Mouse (Mus musculus) hindbrain, postnatal 0 days (tissue): Measurements from ENCODE around the gene Gm10320. TPM values are rescaled to one million over a fixed set of nuclear protein-coding genes. Genes with fewer than 3 reads are reported as not detected.

ENCODE experiments used
- ATAC-seq: fragments of 200-750 bp; cut with Nextera tagmentation; 2 replicates; pipeline ENCODE4 v1.8.0; 2017; ENCODE audit warnings: mild to moderate bottlenecking, moderate TSS enrichment, moderate library complexity
- DNase-seq: peaks from one replicate; pipeline ENCODE4 v3.0.0-alpha.2; 2015; ENCODE audit warnings: low spot score
- H3K27ac ChIP-seq: fragments of 300-500 bp; sonication (generic); 2 replicates; pipeline ENCODE4 v1.5.1; 2014; ENCODE audit warnings: mild to moderate bottlenecking
- H3K27me3 ChIP-seq: fragments of 300-500 bp; sonication (generic); 2 replicates; pipeline ENCODE4 v1.6.1; 2014; ENCODE audit warnings: low read length, mixed read lengths; ENCODE audit not compliant: insufficient read depth
- H3K36me3 ChIP-seq: fragments of 300-500 bp; sonication (generic); 2 replicates; pipeline ENCODE4 v1.6.1; 2014; ENCODE audit warnings: low read length, mixed read lengths; ENCODE audit not compliant: insufficient read depth
- H3K4me1 ChIP-seq: fragments of 300-500 bp; sonication (generic); 2 replicates; pipeline ENCODE4 v1.6.1; 2014; ENCODE audit warnings: antibody characterized with exemption, low read length, mixed read lengths; ENCODE audit not compliant: insufficient read depth
- H3K4me2 ChIP-seq: fragments of 300-500 bp; sonication (generic); 2 replicates; pipeline ENCODE4 v1.6.1; 2014; ENCODE audit warnings: low read depth, mild to moderate bottlenecking, low read length, moderate library complexity, mixed read lengths
- H3K4me3 ChIP-seq: fragments of 300-500 bp; sonication (generic); 2 replicates; pipeline ENCODE4 v1.5.1; 2014; ENCODE audit warnings: low read length
- H3K9ac ChIP-seq: fragments of 300-500 bp; sonication (generic); replicated peaks from 2 replicates; pipeline ENCODE4 v1.6.1; 2014; ENCODE audit warnings: mild to moderate bottlenecking, low read length, moderate library complexity, mixed read lengths
- H3K9me3 ChIP-seq: fragments of 300-500 bp; sonication (generic); 2 replicates; pipeline ENCODE4 v1.6.1; 2016; ENCODE audit warnings: low read length, mixed read lengths
- CTCF ChIP-seq: IDR thresholded peaks from 2 replicates; pipeline ENCODE4 v1.5.1; 2016; ENCODE audit warnings: antibody characterized with exemption, control low read depth, low read depth
- WGBS: fragments of 180-500 bp; shearing (Covaris S2); extraction: QIAGEN DNeasy Blood & Tissue Kit; methylation state at CpG from one replicate; pipeline ENCODE4 v1.1.7; 2014; 5-methylcytosine and 5-hydroxymethylcytosine counted together
- polyA plus RNA-seq: library from polyadenylated mRNA; unstranded; fragments of >200 nt; fragmentation: Nextera tagmentation; extraction: Ambion mirVana; gene quantifications from 2 replicates; pipeline ENCODE4 v1.2.1, GENCODE M21; 2015
- total RNA-seq: library from RNA; depleted of rRNA; stranded (reverse); fragments of >200 nt; gene quantifications from 2 replicates; pipeline ENCODE4 v1.2.3, GENCODE M21; 2014

The Gm10320 gene
- total and polyA plus RNA-seq, 2 experiments from 2014 or later, result 0.52 to 0.74 TPM

- no peaks in the 10 kb centered on the region for H3K27me3 ChIP-seq
- H3K4me2 ChIP-seq, result no peak overlapping the region
- no peaks in the 10 kb centered on the region for H3K4me1 ChIP-seq
- WGBS, result 95% methylated on average over 6 of the region's 6 CpGs
- no peak for DNase-seq
- no peak for TF ChIP-seq CTCF
- H3K9me3 ChIP-seq, result no peaks in the 10 kb centered on the region
- no peak overlapping the region for H3K4me3 ChIP-seq
- H3K27ac ChIP-seq, result no peak overlapping the region
- no peak overlapping the region for H3K9ac ChIP-seq
- H3K36me3 ChIP-seq, result no peaks in the 10 kb centered on the region
- ATAC-seq, result no peak
These were observed 5.1 kb downstream of the Gm10320 start for GRCm38 (mm10) chr13:98486726-98487125.

- Histone ChIP-seq H3K4me2 (no peak overlapping the region), H3K36me3 (no peaks in the 10 kb centered on the region), H3K9me3 (no peaks in the 10 kb centered on the region), H3K9ac (no peak overlapping the region), H3K27ac (no peak overlapping the region), H3K4me3 (no peak overlapping the region), H3K4me1 (no peaks in the 10 kb centered on the region), H3K27me3 (no peaks in the 10 kb centered on the region)
- DNase-seq, result no peak
- TF ChIP-seq CTCF, result no peak
- WGBS, result 64% methylated on average over 3 of the region's 3 CpGs
- no peak for ATAC-seq
These were observed 5.6 kb downstream of the Gm10320 start for GRCm38 (mm10) chr13:98486161-98486560.

GRCm38 (mm10) chr13:98485440-98485839 is 6.4 kb downstream of the Gm10320 start:
- DNase-seq (no peak), ATAC-seq (no peak)
- Histone ChIP-seq H3K9me3 (no peaks in the 10 kb centered on the region), H3K4me3 (no peak overlapping the region), H3K27me3 (no peaks in the 10 kb centered on the region), H3K4me2 (no peak overlapping the region), H3K9ac (no peak overlapping the region), H3K36me3 (no peaks in the 10 kb centered on the region), H3K27ac (no peak overlapping the region), H3K4me1 (no peaks in the 10 kb centered on the region)
- no peak for TF ChIP-seq CTCF
- 85% methylated on average over 5 of the region's 5 CpGs for WGBS

- no peak overlapping the region for H3K27ac ChIP-seq
- 90% methylated on average over 3 of the region's 3 CpGs for WGBS
- no peaks in the 10 kb centered on the region for H3K36me3 ChIP-seq
- ATAC-seq, result no peak
- DNase-seq, result no peak
- H3K9me3 ChIP-seq, result no peaks in the 10 kb centered on the region
- TF ChIP-seq CTCF, result no peak
- no peak overlapping the region for H3K9ac ChIP-seq
- no peak overlapping the region for H3K4me3 ChIP-seq
- no peaks in the 10 kb centered on the region for H3K27me3 ChIP-seq
- H3K4me2 ChIP-seq, result no peak overlapping the region
- H3K4me1 ChIP-seq, result no peaks in the 10 kb centered on the region
These were observed 13.8 kb downstream of the Gm10320 start for GRCm38 (mm10) chr13:98477991-98478390.

- Histone ChIP-seq H3K27me3 (no peaks in the 10 kb centered on the region), H3K4me2 (no peak overlapping the region), H3K9me3 (no peaks in the 10 kb centered on the region), H3K4me1 (no peaks in the 10 kb centered on the region), H3K27ac (no peak overlapping the region; the same call in 1 of the 2 replicates), H3K36me3 (no peaks in the 10 kb centered on the region), H3K4me3 (no peak overlapping the region), H3K9ac (no peak overlapping the region)
- no peak for TF ChIP-seq CTCF
- ATAC-seq, result no peak
- 64% methylated on average over 4 of the region's 4 CpGs for WGBS
- no peak for DNase-seq
These were observed 14.8 kb downstream of the Gm10320 start for GRCm38 (mm10) chr13:98476839-98477495.

GRCm38 (mm10) chr13:98476175-98476838 is 15.5 kb downstream of the Gm10320 start:
- Histone ChIP-seq H3K9ac (no peak overlapping the region), H3K4me1 (no peaks in the 10 kb centered on the region), H3K4me3 (no peak overlapping the region), H3K27me3 (no peaks in the 10 kb centered on the region), H3K9me3 (no peaks in the 10 kb centered on the region), H3K4me2 (no peak overlapping the region), H3K36me3 (no peaks in the 10 kb centered on the region), H3K27ac (no peak overlapping the region; the same call in 1 of the 2 replicates)
- peak; percentile 17 for DNase-seq
- ATAC-seq, result no peak
- no peak for TF ChIP-seq CTCF
- WGBS, result 29% methylated on average over 14 of the region's 14 CpGs

- Histone ChIP-seq H3K4me1 (no peaks in the 10 kb centered on the region), H3K36me3 (no peaks in the 10 kb centered on the region), H3K27ac (no peak overlapping the region), H3K9me3 (no peaks in the 10 kb centered on the region), H3K4me2 (no peak overlapping the region), H3K4me3 (no peak overlapping the region), H3K27me3 (no peaks in the 10 kb centered on the region), H3K9ac (no peak overlapping the region)
- ATAC-seq (no peak), DNase-seq (no peak)
- TF ChIP-seq CTCF, result no peak
- 54% methylated on average over 8 of the region's 8 CpGs for WGBS
These were observed 16.1 kb downstream of the Gm10320 start for GRCm38 (mm10) chr13:98475681-98476080.
